Mouse (Mus musculus) MEL (cell line): ENCODE results near the gene Rbfox2.

Experiments used
- CTCF ChIP-seq, 3 experiments: IDR thresholded peaks in 2 of 3; conservative IDR thresholded peaks in 1 of 3; 2 replicates each; pipeline ENCODE4 v1.5.1; 2011 to 2012; ENCODE audit warnings: low read length in 3 of 3, low read depth in 2 of 3, mild to moderate bottlenecking in 2 of 3, improper control_type of control experiment in 1 of 3, inconsistent platforms in 1 of 3, mixed read lengths in 1 of 3, moderate library complexity in 1 of 3; ENCODE audit not compliant: control insufficient read depth in 1 of 3, insufficient read depth in 1 of 3, poor library complexity in 1 of 3, severe bottlenecking in 1 of 3
- MAX ChIP-seq: IDR thresholded peaks from 2 replicates; pipeline ENCODE4 v1.6.1; 2011; ENCODE audit warnings: low read length, improper control_type of control experiment
- POLR2A ChIP-seq, 2 experiments: IDR thresholded peaks; 2 replicates each; pipeline ENCODE4 v1.6.1; 2011 to 2012; ENCODE audit warnings: low read length in 2 of 2, mild to moderate bottlenecking in 2 of 2, control low read depth in 1 of 2, improper control_type of control experiment in 1 of 2, low read depth in 1 of 2, moderate library complexity in 1 of 2; ENCODE audit not compliant: control insufficient read depth in 1 of 2, insufficient read depth in 1 of 2, poor library complexity in 1 of 2
- POLR2AphosphoS5 ChIP-seq: IDR thresholded peaks from 2 replicates; pipeline ENCODE4 v1.6.1; 2012; ENCODE audit warnings: low read depth, borderline replicate concordance, mild to moderate bottlenecking, inconsistent platforms, low read length, moderate library complexity, mixed read lengths
- UBTF ChIP-seq: IDR thresholded peaks from 2 replicates; pipeline ENCODE4 v1.6.1; 2012; ENCODE audit warnings: low read depth, mild to moderate bottlenecking, inconsistent platforms, low read length, improper control_type of control experiment, moderate library complexity, borderline replicate concordance; ENCODE audit not compliant: insufficient read depth
- USF1 ChIP-seq: IDR thresholded peaks from 2 replicates; pipeline ENCODE4 v1.6.1; 2014; ENCODE audit warnings: low read depth, mild to moderate bottlenecking, inconsistent platforms, low read length, improper control_type of control experiment, moderate library complexity

GRCm38 (mm10) chr15:77220137-77220536, 86.7 kb downstream of the Rbfox2 start:
- TF ChIP-seq CTCF (IDR thresholded peaks at IDR 0.05 in 2 of 3, conservative IDR thresholded peaks at IDR 0.05 in 1 of 3; ENCODE audit: control insufficient read depth in 1 of 3, insufficient read depth in 1 of 3, low read depth in 2 of 3, low read length in 3 of 3, poor library complexity in 1 of 3, severe bottlenecking in 1 of 3) (peak in 2 of 3 experiments; percentile 29 to 35; a peak in 3 of 6 replicates), MAX (no peak), UBTF (no peak), POLR2A (IDR thresholded peaks at IDR 0.05; ENCODE audit: control insufficient read depth in 1 of 2, insufficient read depth in 1 of 2, low read depth in 1 of 2, low read length in 2 of 2, poor library complexity in 1 of 2) (no peak), POLR2AphosphoS5 (no peak), USF1 (no peak)
